Mouse (Mus musculus) activated CD4-positive, CD25-positive, alpha-beta regulatory T cell, adult 4 months (primary cell): ENCODE data around the gene Nod2. TPM values are rescaled to one million over a fixed set of nuclear protein-coding genes. Genes with fewer than 3 reads are reported as not detected.
A peak's percentile ranks its signal among the peaks of the same experiment; 100 is the strongest.

Source experiments
- ATAC-seq: one replicate; pipeline ENCODE4 v1.8.0; 2017
- polyA plus RNA-seq, 2 experiments: library from polyadenylated mRNA; unstranded; fragments of 100-300 nt; shearing (Covaris generic); gene quantifications; one replicate each; pipeline ENCODE4 v1.2.1; 2017

Gene Nod2
- polyA plus RNA-seq, 2 experiments from 2014 or later, result 2.5 to 3.6 TPM

GRCm38 (mm10) chr8:88680566-88680965, 33.5 kb downstream of the Nod2 start:
- ATAC-seq, result no peak

- no peak for ATAC-seq
Measured at GRCm38 (mm10) chr8:88681046-88681445, 33.9 kb downstream of the Nod2 start.

- no peak for ATAC-seq
Measured at GRCm38 (mm10) chr8:88683656-88684289, 36.7 kb downstream of the Nod2 start.

- ATAC-seq, result no peak
Measured at GRCm38 (mm10) chr8:88686226-88686905, 39.3 kb downstream of the Nod2 start.

GRCm38 (mm10) chr8:88686906-88687235, 39.8 kb downstream of the Nod2 start:
- ATAC-seq, result no peak

- no peak for ATAC-seq
Measured at GRCm38 (mm10) chr8:88689151-88689550, 42.0 kb downstream of the Nod2 start.

- no peak for ATAC-seq
Measured at GRCm38 (mm10) chr8:88689891-88690290, 42.8 kb downstream of the Nod2 start.

- ATAC-seq, result peak; percentile 52
Measured at GRCm38 (mm10) chr8:88691342-88691948, 44.3 kb downstream of the Nod2 start.

- ATAC-seq, result peak; percentile 23
Measured at GRCm38 (mm10) chr8:88691961-88692360, 44.8 kb downstream of the Nod2 start.

- ATAC-seq, result no peak
Measured at GRCm38 (mm10) chr8:88692866-88693265, 45.8 kb downstream of the Nod2 start.

- ATAC-seq, result no peak
Measured at GRCm38 (mm10) chr8:88693376-88693775, 46.3 kb downstream of the Nod2 start.

- ATAC-seq, result no peak
Measured at GRCm38 (mm10) chr8:88694291-88694690, 47.2 kb downstream of the Nod2 start.

GRCm38 (mm10) chr8:88696228-88696627, 49.1 kb downstream of the Nod2 start:
- peak; percentile 2 for ATAC-seq

- peak; percentile 82 for ATAC-seq
Measured at GRCm38 (mm10) chr8:88696721-88697641, 49.9 kb downstream of the Nod2 start, which contains the start of gene Cyld. Gene Cyld, plus strand, starts transcription at chr8:88697028.

- ATAC-seq, result no peak
Measured at GRCm38 (mm10) chr8:88697642-88698031, 50.5 kb downstream of the Nod2 start.

GRCm38 (mm10) chr8:88698048-88698447, 50.9 kb downstream of the Nod2 start:
- no peak for ATAC-seq

GRCm38 (mm10) chr8:88701611-88702010, 54.5 kb downstream of the Nod2 start:
- peak; percentile 25 for ATAC-seq

- no peak for ATAC-seq
Measured at GRCm38 (mm10) chr8:88702816-88703215, 55.7 kb downstream of the Nod2 start.

- ATAC-seq, result no peak
Measured at GRCm38 (mm10) chr8:88723256-88723963, 76.3 kb downstream of the Nod2 start.
